Mouse (Mus musculus) fat pad, adult 2 months (tissue): ENCODE measurements at regions not wholly inside any gene's neighbourhood (a gene's known extent, or its start where the extent isn't known, plus 50 kb on each side); places are given as distances from the start of the nearest gene placed in this dataset.
A peak's percentile ranks its signal among the peaks of the same experiment; 100 is the strongest.

ENCODE experiments used
- DNase-seq: peaks from one replicate; pipeline ENCODE4 v3.0.0-alpha.2; 2011; ENCODE audit warnings: low read depth, low spot score; ENCODE audit errors: extremely low read depth

GRCm38 (mm10) chr3:34384965-34385505 lies 265.2 kb upstream of the Sox2 start:
- DNase-seq = no peak

- no peak for DNase-seq
These were observed 272.3 kb upstream of the Sox2 start for GRCm38 (mm10) chr3:34377913-34378312.

GRCm38 (mm10) chr3:34377329-34377728 lies 272.9 kb upstream of the Sox2 start:
- DNase-seq = no peak

- no peak for DNase-seq
These were observed 278.8 kb upstream of the Sox2 start for GRCm38 (mm10) chr3:34371418-34371817.

GRCm38 (mm10) chr3:34338100-34338499 lies 257.0 kb upstream of the Dnajc19 start:
- DNase-seq = no peak

GRCm38 (mm10) chr3:34333555-34333954 lies 252.4 kb upstream of the Dnajc19 start:
- no peak for DNase-seq

GRCm38 (mm10) chr3:34331889-34332276 lies 250.8 kb upstream of the Dnajc19 start:
- no peak for DNase-seq

GRCm38 (mm10) chr3:34330970-34331888 lies 250.1 kb upstream of the Dnajc19 start:
- DNase-seq = no peak

GRCm38 (mm10) chr3:34328865-34329264 lies 247.7 kb upstream of the Dnajc19 start:
- DNase-seq = no peak

- DNase-seq = no peak
These were observed 244.5 kb upstream of the Dnajc19 start for GRCm38 (mm10) chr3:34325669-34326068.

GRCm38 (mm10) chr3:34322527-34323210 lies 241.5 kb upstream of the Dnajc19 start:
- DNase-seq = no peak

- no peak for DNase-seq
These were observed 233.7 kb upstream of the Dnajc19 start for GRCm38 (mm10) chr3:34314798-34315197.

GRCm38 (mm10) chr3:34314393-34314792 lies 233.3 kb upstream of the Dnajc19 start:
- DNase-seq = no peak

- DNase-seq = no peak
These were observed 230.8 kb upstream of the Dnajc19 start for GRCm38 (mm10) chr3:34311944-34312343.

- DNase-seq = no peak
These were observed 218.5 kb upstream of the Dnajc19 start for GRCm38 (mm10) chr3:34299637-34300036.

GRCm38 (mm10) chr3:34287836-34288235 lies 206.7 kb upstream of the Dnajc19 start:
- no peak for DNase-seq

GRCm38 (mm10) chr3:34270154-34270553 lies 189.0 kb upstream of the Dnajc19 start:
- DNase-seq = no peak

GRCm38 (mm10) chr3:34266462-34266861 lies 185.3 kb upstream of the Dnajc19 start:
- DNase-seq = peak; percentile 88

GRCm38 (mm10) chr3:34264811-34265210 lies 183.7 kb upstream of the Dnajc19 start:
- DNase-seq = no peak

- no peak for DNase-seq
These were observed 171.7 kb upstream of the Dnajc19 start for GRCm38 (mm10) chr3:34252730-34253337.

GRCm38 (mm10) chr3:34242126-34242525 lies 161.0 kb upstream of the Dnajc19 start:
- no peak for DNase-seq
